Mouse (Mus musculus) thymus, adult 2 months (tissue): ENCODE measurements around the gene Igfbp5.

Experiments
- CTCF ChIP-seq: fragments of 200-500 bp; IDR thresholded peaks from 2 replicates; pipeline ENCODE4 v1.5.1; 2012; ENCODE audit warnings: mild to moderate bottlenecking, control low read depth, low read length, moderate library complexity, borderline replicate concordance; ENCODE audit not compliant: control insufficient read depth, poor library complexity, insufficient read depth; ENCODE audit errors: extremely low read depth
- POLR2A ChIP-seq: fragments of 200-500 bp; IDR thresholded peaks from 2 replicates; pipeline ENCODE4 v1.6.1; 2012; ENCODE audit warnings: mild to moderate bottlenecking, low read length, control low read depth, moderate library complexity; ENCODE audit not compliant: control insufficient read depth, poor library complexity, insufficient read depth; ENCODE audit errors: extremely low read depth

DNA sequence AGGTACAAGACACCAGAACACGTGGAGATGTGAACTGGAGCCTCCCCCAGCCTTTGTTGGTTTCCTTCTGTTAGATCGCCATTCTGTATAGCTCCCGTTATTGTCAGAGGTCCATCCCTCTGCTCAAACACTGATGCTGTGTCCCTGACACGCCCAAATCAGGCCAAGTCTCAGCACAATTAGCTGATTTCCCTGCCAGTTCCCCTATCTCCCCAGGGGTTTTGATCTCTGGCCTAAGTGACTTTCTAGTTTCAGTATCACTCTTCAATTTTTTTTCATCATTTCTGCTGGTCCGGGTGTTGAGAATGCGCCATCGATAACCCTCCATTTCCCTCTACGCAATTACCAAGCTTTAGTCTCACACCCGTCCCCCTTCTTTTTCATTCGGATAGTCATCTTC, 51.8 kb downstream of the Igfbp5 start:
- TF ChIP-seq CTCF (no peak), POLR2A (no peak)
